Mouse (Mus musculus) gastrocnemius, postnatal 25 days (tissue): ENCODE results near the gene Ikzf1. TPM values are rescaled to one million over a fixed set of nuclear protein-coding genes. Genes with fewer than 3 reads are reported as not detected.

ENCODE experiments used
- DNase-seq: peaks from one replicate; pipeline ENCODE4 v3.0.0; 2022
- total RNA-seq, 2 experiments: library from RNA; stranded (reverse); gene quantifications; 1 replicate in 1 of 2; 2 replicates in 1 of 2; pipeline ENCODE4 v1.2.3; 2021

The Ikzf1 gene
- total RNA-seq, 2 experiments from 2014 or later: 0.31 to 0.62 TPM

GRCm38 (mm10) chr11:11809404-11810175 lies 124.8 kb downstream of the Ikzf1 start:
- DNase-seq: no peak

DNA sequence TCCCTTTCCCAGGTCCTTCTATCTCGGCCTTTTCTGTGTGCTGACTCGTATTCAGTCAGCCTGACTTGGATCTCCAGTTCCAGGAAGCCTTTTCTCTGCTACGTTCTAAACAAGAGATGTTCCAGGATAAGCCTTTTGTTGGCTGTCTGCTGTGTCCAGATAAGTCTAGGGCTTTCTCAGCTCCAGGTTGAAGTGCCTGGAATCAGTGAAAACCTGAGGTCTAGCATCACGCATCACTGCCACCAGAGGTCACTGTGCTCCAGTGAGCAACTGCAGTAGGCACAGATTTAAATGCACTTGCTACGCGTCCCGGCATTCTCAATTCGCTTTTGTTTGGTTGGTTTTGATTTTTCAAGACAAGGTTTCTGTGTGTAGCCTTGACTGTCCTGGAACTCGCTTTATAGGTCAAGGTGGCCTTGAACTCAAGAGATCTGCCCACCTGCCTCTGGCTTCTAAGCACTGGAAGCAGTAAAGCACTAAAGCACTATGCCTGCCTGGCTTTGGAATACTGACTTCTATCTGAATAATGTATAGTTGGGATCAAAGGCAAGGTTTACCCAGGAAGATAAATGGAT lies 127.2 kb downstream of the Ikzf1 start:
- peak; percentile 35 for DNase-seq

GRCm38 (mm10) chr11:11815737-11816136 lies 130.9 kb downstream of the Ikzf1 start:
- no peak for DNase-seq

- peak; percentile 84 for DNase-seq
Measured at GRCm38 (mm10) chr11:11818797-11819196, 134.0 kb downstream of the Ikzf1 start.

DNA sequence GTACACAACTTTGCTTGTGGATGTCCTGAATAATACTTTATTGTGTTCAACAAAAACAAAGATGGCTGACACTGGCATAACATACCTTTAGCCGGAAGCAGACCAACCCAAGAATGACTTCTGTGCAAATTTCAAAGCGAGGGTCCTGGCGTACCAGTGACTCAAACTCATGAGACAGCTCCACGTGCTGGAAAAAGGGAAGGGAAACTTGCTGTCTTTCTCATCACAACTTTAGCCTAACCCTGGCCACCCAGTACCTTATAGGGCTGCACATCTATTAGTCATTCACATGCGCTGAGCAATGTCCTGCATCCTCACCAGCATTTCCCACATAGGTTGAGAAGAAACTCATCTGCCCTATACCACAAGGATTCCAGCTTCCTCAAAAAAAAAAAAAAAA lies 134.4 kb downstream of the Ikzf1 start:
- no peak for DNase-seq

- DNase-seq: peak; percentile 68
Measured at GRCm38 (mm10) chr11:11820251-11820650, 135.4 kb downstream of the Ikzf1 start.

- no peak for DNase-seq
Measured at GRCm38 (mm10) chr11:11820737-11821136, 135.9 kb downstream of the Ikzf1 start.

DNA sequence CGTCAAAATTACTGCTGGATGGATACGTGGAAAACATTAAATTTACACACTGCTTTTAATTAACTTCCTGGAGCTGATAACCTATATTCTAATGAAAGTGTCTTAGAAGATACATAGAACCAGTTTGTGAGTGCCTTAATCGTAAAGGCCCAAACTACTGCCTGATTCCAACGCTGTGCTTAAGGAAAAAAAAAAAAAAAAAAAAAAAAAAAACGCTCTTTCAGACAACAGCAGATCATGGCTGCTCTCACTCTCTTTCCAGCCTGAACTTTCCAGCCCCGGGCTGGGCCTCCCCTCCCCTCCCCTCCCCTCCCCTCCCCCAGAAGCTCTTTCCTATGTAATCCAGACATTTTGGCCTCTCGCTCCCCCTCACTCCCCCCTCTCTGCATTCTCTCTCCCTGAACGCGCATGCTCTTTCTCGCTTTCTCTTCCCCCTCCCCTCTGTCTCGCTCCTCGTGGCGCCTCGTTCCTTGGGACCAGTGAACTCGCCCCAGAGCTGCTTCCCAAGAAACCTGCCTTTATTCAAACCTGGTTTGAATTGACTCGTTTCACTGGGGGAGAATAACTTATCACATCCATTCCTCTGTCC lies 136.7 kb downstream of the Ikzf1 start:
- no peak for DNase-seq

Other genes starting within 250 kb of the Ikzf1 start
- under 1 TPM in 1 of 2 experiments, not detected in 1; 0.83 TPM for gene Spata48, start 222.9 kb upstream of the Ikzf1 start, total RNA-seq
- gene Zpbp, start 222.6 kb upstream of the Ikzf1 start, total RNA-seq: under 1 TPM; 0.21 to 0.33 TPM
- gene 4930512M02Rik, start 57.2 kb upstream of the Ikzf1 start, total RNA-seq: not detected
- under 1 TPM; 0.51 to 0.54 TPM for gene Fignl1, start 124.0 kb downstream of the Ikzf1 start, total RNA-seq
- gene Ddc, start 213.1 kb downstream of the Ikzf1 start, total RNA-seq: 1 to 10 TPM in 1 of 2 experiments, under 1 TPM in 1; 0.94 to 2.5 TPM